Mouse (Mus musculus): Measurements from ENCODE around the gene Erc1. TPM values are rescaled to one million over a fixed set of nuclear protein-coding genes. Genes with fewer than 3 reads are reported as not detected.
"Not testable (repeated sequence)": the region's sequence is repeated elsewhere in the genome, so short reads cannot be mapped to it uniquely, and the experiment has no call there.

The Erc1 gene
- total RNA-seq, 4 experiments from 2014 or later, result 16.4 to 29.0 (median 21.4) TPM

GRCm38 (mm10) chr6:119707911-119708310 is 140.1 kb downstream of the Erc1 start:
- DNase-seq, result no peak

- DNase-seq, result no peak
These were observed 143.1 kb downstream of the Erc1 start for GRCm38 (mm10) chr6:119704899-119705298.

GRCm38 (mm10) chr6:119692754-119693153 is 155.2 kb downstream of the Erc1 start:
- DNase-seq, result no peak

GRCm38 (mm10) chr6:119686470-119686869 is 161.5 kb downstream of the Erc1 start:
- no peak for DNase-seq

GRCm38 (mm10) chr6:119680746-119681145 is 167.2 kb downstream of the Erc1 start:
- no peak for DNase-seq

- no peak for DNase-seq
These were observed 173.2 kb downstream of the Erc1 start for GRCm38 (mm10) chr6:119674811-119675209.

GRCm38 (mm10) chr6:119674201-119674810 is 173.7 kb downstream of the Erc1 start:
- no peak for DNase-seq

GRCm38 (mm10) chr6:119669746-119670145 is 178.2 kb downstream of the Erc1 start:
- no peak for DNase-seq

- no peak for DNase-seq
These were observed 185.0 kb downstream of the Erc1 start for GRCm38 (mm10) chr6:119662936-119663335.

GRCm38 (mm10) chr6:119661081-119661493 is 186.9 kb downstream of the Erc1 start:
- DNase-seq, result no peak

GRCm38 (mm10) chr6:119658441-119658840 is 189.5 kb downstream of the Erc1 start:
- DNase-seq, result no peak

- DNase-seq, result no peak
These were observed 190.4 kb downstream of the Erc1 start for GRCm38 (mm10) chr6:119657418-119658178.

GRCm38 (mm10) chr6:119654777-119655176 is 193.2 kb downstream of the Erc1 start:
- DNase-seq, result not testable (repeated sequence)

GRCm38 (mm10) chr6:119643880-119644460 is 204.0 kb downstream of the Erc1 start:
- no peak for DNase-seq

- no peak for DNase-seq
These were observed 204.7 kb downstream of the Erc1 start for GRCm38 (mm10) chr6:119643178-119643728.

- DNase-seq, result no peak
These were observed 205.2 kb downstream of the Erc1 start for GRCm38 (mm10) chr6:119642718-119643117.

- no peak for DNase-seq
These were observed 212.3 kb downstream of the Erc1 start for GRCm38 (mm10) chr6:119635629-119636028.

GRCm38 (mm10) chr6:119630622-119631021 is 217.3 kb downstream of the Erc1 start:
- DNase-seq, result no peak

- no peak for DNase-seq
These were observed 246.6 kb downstream of the Erc1 start for GRCm38 (mm10) chr6:119601379-119601778.

GRCm38 (mm10) chr6:119595440-119595839 is 252.5 kb downstream of the Erc1 start:
- DNase-seq, result no peak

GRCm38 (mm10) chr6:119590872-119591271 is 257.1 kb downstream of the Erc1 start:
- DNase-seq, result no peak

- DNase-seq, result no peak
These were observed 260.1 kb downstream of the Erc1 start for GRCm38 (mm10) chr6:119587897-119588296.

GRCm38 (mm10) chr6:119587454-119587853 is 260.5 kb downstream of the Erc1 start:
- no peak for DNase-seq
